In genomic region chr16:36884881-36885280, GRCm38 (mm10) we compare ENCODE assay signal across 10 mouse cellular contexts. TPM values are rescaled to one million over a fixed set of nuclear protein-coding genes. Genes with fewer than 3 reads are reported as not detected.
DNase-seq lines count a peak whose midpoint lies in the region; ATAC-seq and TF ChIP-seq lines count a peak whose summit lies in the region.
"Had no signal": no experiment of that assay in that cellular context is flagged by ENCODE, and none has a peak within 500 bp of the region (broad histone marks: within the 10 kb centered on the region; RNA-seq: fewer than 3 reads in every experiment).

No protein-coding gene starts in this region.

- no peaks in the 10 kb centered on the region for H3K27me3 ChIP-seq in heart, postnatal 0 days (ENCODE audit: control insufficient read depth, insufficient read depth, low read length)
- H3K27me3 ChIP-seq: embryonic facial prominence, embryonic 13.5 days; stomach, embryonic 15.5 days had no signal

- intact Hi-C loops in heart, postnatal 25 days (cut with DNase I): loop anchor here (5.0 kb wide), 1 partner anchor 117 kb away; no protein-coding TSS in a partner anchor

- ATAC-seq in heart, postnatal 0 days (ENCODE audit: insufficient read depth, low read depth): no peak

- DNase-seq in heart, postnatal 0 days (ENCODE audit: low spot score): no peak
- DNase-seq in heart, postnatal 25 days (ENCODE audit: low spot score): no peak
- DNase-seq in A20 (ENCODE audit: low read depth, low spot score): peak; percentile 77
- DNase-seq in MEL-GATA-1-ER (ENCODE audit: extremely low read depth, low read depth): peak; percentile 36
- DNase-seq in induced T-regulatory cell, adult 2 months (ENCODE audit: low read depth): peak; percentile 71
- peak; percentile 47 for DNase-seq in retina, postnatal 1 day
- DNase-seq in MN1 (ENCODE audit: low spot score): no peak
- DNase-seq in urinary bladder, adult 18-20 months (ENCODE audit: low spot score in 2 of 2): no peak

- no peak for TF ChIP-seq EP300 in heart, postnatal 0 days (IDR thresholded peaks at IDR 0.05; ENCODE audit: low read depth)

- no peaks in the 10 kb centered on the region for H3K9me3 ChIP-seq in heart, postnatal 0 days (replicated peaks; ENCODE audit: control insufficient read depth, low read length)
- H3K9me3 ChIP-seq: embryonic facial prominence, embryonic 13.5 days; stomach, embryonic 15.5 days had no signal

- no peak overlapping the region for H3K4me3 ChIP-seq in heart, postnatal 0 days (ENCODE audit: low read depth, low read length)
- H3K4me3 ChIP-seq: embryonic facial prominence, embryonic 13.5 days; stomach, embryonic 15.5 days had no signal

- no peaks in the 10 kb centered on the region for H3K4me1 ChIP-seq in heart, postnatal 0 days (ENCODE audit: control insufficient read depth, insufficient read depth)
- H3K4me1 ChIP-seq: embryonic facial prominence, embryonic 13.5 days; stomach, embryonic 15.5 days had no signal

- no peak overlapping the region for H3K4me2 ChIP-seq in heart, postnatal 0 days (ENCODE audit: low read depth, low read length)
- H3K4me2 ChIP-seq: embryonic facial prominence, embryonic 13.5 days; stomach, embryonic 15.5 days had no signal

- H3K27ac ChIP-seq in heart, postnatal 0 days (ENCODE audit: low read depth): no peak overlapping the region
- H3K27ac ChIP-seq: embryonic facial prominence, embryonic 13.5 days; stomach, embryonic 15.5 days had no signal

- WGBS in heart, postnatal 0 days: 85% methylated on average over 4 of the region's 4 CpGs

- H3K36me3 ChIP-seq in heart, postnatal 0 days (replicated peaks; ENCODE audit: control insufficient read depth, insufficient read depth, low read length): peaks cover 31% of the 10 kb centered on the region

- TF ChIP-seq CTCF in heart, postnatal 0 days (IDR thresholded peaks at IDR 0.05; ENCODE audit: low read depth): peak; percentile 56

- H3K9ac ChIP-seq in heart, postnatal 0 days (replicated peaks; ENCODE audit: low read depth, low read length): no peak overlapping the region
- H3K9ac ChIP-seq: embryonic facial prominence, embryonic 13.5 days; stomach, embryonic 15.5 days had no signal

RNA-seq across cellular contexts. Expression of gene Golgb1, which starts 9.9 kb away (rescaled TPM):
- 22.5 and 34.2 TPM in 2 replicates for total RNA-seq in heart, postnatal 0 days (2014; rRNA removed; ENCODE audit: low replicate concordance)
- 47.3 and 55.5 TPM in 2 replicates for polyA plus RNA-seq in heart, postnatal 0 days (2015; fragmentation: Nextera tagmentation; extraction: Ambion mirVana)
- 10 to 100 TPM; 37.9 to 43.5 TPM for total RNA-seq in heart, postnatal 25 days (2021)

RNA-seq across cellular contexts. Expression of gene Eaf2, which starts 10.1 kb away (rescaled TPM):
- total RNA-seq in heart, postnatal 0 days (2014; rRNA removed; ENCODE audit: low replicate concordance): not detected in 2 replicates
- 0.34 and 0.40 TPM in 2 replicates for polyA plus RNA-seq in heart, postnatal 0 days (2015; fragmentation: Nextera tagmentation; extraction: Ambion mirVana)
- total RNA-seq in heart, postnatal 25 days (2021): under 1 TPM; 0.59 to 0.86 TPM

RNA-seq across cellular contexts. Expression of gene Hcls1, which starts 49.9 kb away (rescaled TPM):
- 2.3 and 3.9 TPM in 2 replicates for total RNA-seq in heart, postnatal 0 days (2014; rRNA removed; ENCODE audit: low replicate concordance)
- 4.3 and 4.7 TPM in 2 replicates for polyA plus RNA-seq in heart, postnatal 0 days (2015; fragmentation: Nextera tagmentation; extraction: Ambion mirVana)
- 1 to 10 TPM; 7.3 to 7.4 TPM for total RNA-seq in heart, postnatal 25 days (2021)

RNA-seq across cellular contexts. Expression of gene Iqcb1, which starts 56.7 kb away (rescaled TPM):
- 4.1 and 7.9 TPM in 2 replicates for total RNA-seq in heart, postnatal 0 days (2014; rRNA removed; ENCODE audit: low replicate concordance)
- 14.9 TPM in 2 replicates for polyA plus RNA-seq in heart, postnatal 0 days (2015; fragmentation: Nextera tagmentation; extraction: Ambion mirVana)
- 10 to 100 TPM; 13.3 to 13.4 TPM for total RNA-seq in heart, postnatal 25 days (2021)

Comparison
In these comparisons a context has a peak if more than half of its experiments do, and no peak if none do; other contexts are left out.
1. DNase-seq: peak in A20 (single experiment), MEL-GATA-1-ER (single experiment), induced T-regulatory cell, adult 2 months (single experiment) and retina, postnatal 1 day (single experiment); none in heart, postnatal 0 days (single experiment), heart, postnatal 25 days (single experiment), MN1 (single experiment) and urinary bladder, adult 18-20 months (0 of 2).